Mouse (Mus musculus): ENCODE measurements around the gene Mum1.

- TF ChIP-seq CTCF (IDR thresholded peaks at IDR 0.05) (no peak), EP300 (IDR thresholded peaks at IDR 0.05) (no peak)
Observed at GRCm38 (mm10) chr10:80207201-80207600, 19.0 kb upstream of the Mum1 start.
